Mouse (Mus musculus): ENCODE measurements around the gene Oas1f. TPM values are rescaled to one million over a fixed set of nuclear protein-coding genes. Genes with fewer than 3 reads are reported as not detected.

Gene Oas1f
- total RNA-seq, 1 experiment from 2014 or later, result not detected

DNA sequence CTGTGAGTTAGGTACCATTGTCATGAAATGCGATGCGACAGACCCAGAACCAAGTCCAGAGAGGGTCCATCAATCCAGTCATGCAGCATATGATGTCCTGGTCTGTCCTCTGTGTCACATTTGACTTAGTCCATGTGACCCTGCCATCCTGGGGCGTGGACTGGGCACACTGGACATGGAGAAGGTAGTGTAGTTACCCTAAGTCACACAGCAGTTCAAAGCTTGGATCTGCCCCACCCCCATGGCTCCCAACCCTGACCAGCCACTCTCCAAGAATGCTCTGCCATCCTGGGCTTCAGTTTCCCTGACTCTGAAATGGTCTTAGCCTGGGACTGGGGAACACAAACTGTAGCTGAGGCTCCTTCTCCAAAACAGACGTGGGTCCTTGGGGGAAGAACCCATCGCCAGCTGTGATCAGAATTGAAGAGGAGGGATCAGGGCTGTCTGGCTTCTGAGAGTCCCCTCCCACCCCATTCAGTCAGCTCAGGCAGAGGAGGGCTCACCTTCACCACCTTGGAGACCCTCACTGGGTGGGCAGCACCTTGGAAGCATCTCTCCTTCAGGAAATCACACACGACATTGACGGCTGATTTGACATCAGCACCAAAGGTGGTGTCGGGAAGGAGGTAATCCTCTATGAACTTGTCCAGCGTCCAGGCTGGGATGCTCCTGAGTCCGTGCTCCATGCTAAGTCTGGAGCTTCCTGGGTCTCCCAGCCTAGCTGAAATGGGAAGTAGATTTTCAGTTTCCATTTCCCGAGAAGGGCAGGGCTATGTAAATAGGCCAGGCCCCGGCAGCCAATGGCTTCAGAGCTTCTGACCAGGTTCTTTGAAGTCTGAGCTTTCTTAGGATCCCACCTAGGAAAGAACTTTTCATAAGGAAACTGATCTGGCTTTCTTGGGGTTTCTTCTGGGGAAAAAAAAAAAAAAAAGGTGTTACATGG is 59.9 kb downstream of the Oas1f start, which contains the start of gene Oas1a:
Gene Oas1a, minus strand, starts transcription at position 731 of the 943 bp plus-strand sequence.
- ATAC-seq (replicated peaks; ENCODE audit: low read depth, poor library complexity, severe bottlenecking), result peak; percentile 83

Other genes starting within 250 kb of the Oas1f start
- gene Rita1, start 234.8 kb upstream of the Oas1f start, total RNA-seq (2017), result 3.8 and 13.1 TPM in 2 replicates
- 36.0 and 41.7 TPM in 2 replicates for gene Ddx54, start 234.6 kb upstream of the Oas1f start, total RNA-seq (2017)
- not detected in 2 replicates for gene Cfap73, start 213.1 kb upstream of the Oas1f start, total RNA-seq (2017)
- 1.0 and 1.1 TPM in 2 replicates for gene Rasal1, start 198.6 kb upstream of the Oas1f start, total RNA-seq (2017)
- not detected in 2 replicates for gene Dtx1, start 135.4 kb upstream of the Oas1f start, total RNA-seq (2017)
- 0.64 and 0.68 TPM in 2 replicates for gene Oas2, start 97.5 kb upstream of the Oas1f start, total RNA-seq (2017)
- 1.9 and 4.8 TPM in 2 replicates for gene Oas3, start 69.7 kb upstream of the Oas1f start, total RNA-seq (2017)
- gene Oas1e, start 51.8 kb upstream of the Oas1f start, total RNA-seq (2017), result not detected in 2 replicates
- 0.78 and 3.1 TPM in 2 replicates for gene Oas1c, start 34.9 kb upstream of the Oas1f start, total RNA-seq (2017)
- gene Oas1h, start 14.1 kb downstream of the Oas1f start, total RNA-seq (2017), result not detected in 2 replicates
- gene Oas1g, start 40.2 kb downstream of the Oas1f start, total RNA-seq (2017), result 1.1 and 3.4 TPM in 2 replicates
- gene Oas1a, start 60.2 kb downstream of the Oas1f start, total RNA-seq (2017), result 15.4 and 20.1 TPM in 2 replicates
- gene Oas1d, start 67.2 kb downstream of the Oas1f start, total RNA-seq (2017), result not detected in 2 replicates
- gene Rph3a, start 162.7 kb downstream of the Oas1f start, total RNA-seq (2017), result not detected in 2 replicates

Data from common myeloid progenitor, adult 5-6 weeks (primary cell).